Mouse (Mus musculus) brain, adult 10 weeks (tissue): ENCODE measurements around the gene Zfp651. TPM values are rescaled to one million over a fixed set of nuclear protein-coding genes. Genes with fewer than 3 reads are reported as not detected.

Experiments used
- polyA plus RNA-seq: library from polyadenylated mRNA; stranded (reverse); fragments of 350-450 nt; fragmentation: Illumina TruSeq; extraction: RNeasy Lipid Tissue Mini Kit (QIAGEN cat#74804); gene quantifications from one replicate; pipeline ENCODE4 v1.2.3, GENCODE M21; 2015; ENCODE audit warnings: low read depth, low replicate concordance

Zfp651 gene
- 67.7 TPM for polyA plus RNA-seq

GRCm38 (mm10) chr9:121759091-121760081 lies at the start of gene Zfp651:
Gene Zfp651, plus strand, starts transcription at chr9:121759330.

GRCm38 (mm10) chr9:121709898-121710583 lies 49.1 kb upstream of the Zfp651 start, which contains the start of gene Ss18l2:
Gene Ss18l2, plus strand, starts transcription at chr9:121710329.

GRCm38 (mm10) chr9:121718792-121719318 lies 40.3 kb upstream of the Zfp651 start, which contains the start of gene Nktr:
Gene Nktr, plus strand, starts transcription at chr9:121719169.

GRCm38 (mm10) chr9:121777484-121778065 lies 18.4 kb downstream of the Zfp651 start, which contains the start of gene Klhl40:
Gene Klhl40, plus strand, starts transcription at chr9:121777607.

GRCm38 (mm10) chr9:121791757-121792521 lies 32.8 kb downstream of the Zfp651 start, which contains the start of gene Hhatl:
Gene Hhatl, minus strand, starts transcription at chr9:121792507.

Other genes starting within 250 kb of the Zfp651 start
- 1.0 TPM for gene Lyzl4, start 117.2 kb upstream of the Zfp651 start, polyA plus RNA-seq
- gene Vipr1, start 116.6 kb upstream of the Zfp651 start, polyA plus RNA-seq: 18.4 TPM
- 21.1 TPM for gene Sec22c, start 53.8 kb upstream of the Zfp651 start, polyA plus RNA-seq
- gene Ss18l2, start 49.0 kb upstream of the Zfp651 start, polyA plus RNA-seq: 153 TPM
- 73.3 TPM for gene Nktr, start 40.2 kb upstream of the Zfp651 start, polyA plus RNA-seq
- 4.7 TPM for gene Klhl40, start 18.3 kb downstream of the Zfp651 start, polyA plus RNA-seq
- gene Hhatl, start 33.2 kb downstream of the Zfp651 start, polyA plus RNA-seq: 12.9 TPM
- gene Ccdc13, start 80.1 kb downstream of the Zfp651 start, polyA plus RNA-seq: 12.7 TPM
- 133 TPM for gene Higd1a, start 99.0 kb downstream of the Zfp651 start, polyA plus RNA-seq
- gene Ackr2, start 139.0 kb downstream of the Zfp651 start, polyA plus RNA-seq: 4.1 TPM
- gene Cyp8b1, start 157.0 kb downstream of the Zfp651 start, polyA plus RNA-seq: not detected
- gene Fam198a, start 191.7 kb downstream of the Zfp651 start, polyA plus RNA-seq: 4.8 TPM
- gene Pomgnt2, start 237.8 kb downstream of the Zfp651 start, polyA plus RNA-seq: 34.9 TPM